Mouse (Mus musculus): ENCODE results near the gene Fblim1. TPM values are rescaled to one million over a fixed set of nuclear protein-coding genes. Genes with fewer than 3 reads are reported as not detected.

Gene Fblim1
- polyA plus RNA-seq (2015; fragmentation: Nextera tagmentation; extraction: Ambion mirVana), result 7.2 and 9.5 TPM in 2 replicates

GRCm38 (mm10) chr4:141605861-141606260, at the start of gene Fblim1:
TSS of gene Fblim1 (minus strand) at chr4:141606096.

GRCm38 (mm10) chr4:141623666-141624065, 17.8 kb upstream of the Fblim1 start, which contains the start of gene Slc25a34:
TSS of gene Slc25a34 (minus strand) at chr4:141623821.

GRCm38 (mm10) chr4:141618565-141619243, 12.8 kb upstream of the Fblim1 start, which contains the start of gene Tmem82:
TSS of gene Tmem82 (minus strand) at chr4:141618633.

GRCm38 (mm10) chr4:141538408-141539212, 67.3 kb downstream of the Fblim1 start, which contains the start of gene Spen:
TSS of gene Spen (minus strand) at chr4:141538597.

Other genes with a start within 250 kb of the Fblim1 start
- gene Fam131c, start 237.9 kb downstream of the Fblim1 start, polyA plus RNA-seq (2015; fragmentation: Nextera tagmentation; extraction: Ambion mirVana), result 0.17 TPM in 1 of 2 replicates, not detected in the other
- 0.69 and 1.3 TPM in 2 replicates for gene Clcnka, start 207.4 kb downstream of the Fblim1 start, polyA plus RNA-seq (2015; fragmentation: Nextera tagmentation; extraction: Ambion mirVana)
- gene Clcnkb, start 190.1 kb downstream of the Fblim1 start, polyA plus RNA-seq (2015; fragmentation: Nextera tagmentation; extraction: Ambion mirVana), result 0.06 TPM in 1 of 2 replicates, not detected in the other
- 66.3 and 81.8 TPM in 2 replicates for gene Hspb7, start 185.3 kb downstream of the Fblim1 start, polyA plus RNA-seq (2015; fragmentation: Nextera tagmentation; extraction: Ambion mirVana)
- gene Srarp, start 170.0 kb downstream of the Fblim1 start, polyA plus RNA-seq (2015; fragmentation: Nextera tagmentation; extraction: Ambion mirVana), result not detected in 2 replicates
- 15.5 and 16.1 TPM in 2 replicates for gene Zbtb17, start 161.4 kb downstream of the Fblim1 start, polyA plus RNA-seq (2015; fragmentation: Nextera tagmentation; extraction: Ambion mirVana)
- gene Spen, start 67.5 kb downstream of the Fblim1 start, polyA plus RNA-seq (2015; fragmentation: Nextera tagmentation; extraction: Ambion mirVana), result 2.7 and 3.3 TPM in 2 replicates
- 4.8 and 5.6 TPM in 2 replicates for gene Tmem82, start 12.5 kb upstream of the Fblim1 start, polyA plus RNA-seq (2015; fragmentation: Nextera tagmentation; extraction: Ambion mirVana)
- gene Slc25a34, start 17.7 kb upstream of the Fblim1 start, polyA plus RNA-seq (2015; fragmentation: Nextera tagmentation; extraction: Ambion mirVana), result 22.5 and 27.9 TPM in 2 replicates
- 4.0 and 4.2 TPM in 2 replicates for gene Plekhm2, start 58.8 kb upstream of the Fblim1 start, polyA plus RNA-seq (2015; fragmentation: Nextera tagmentation; extraction: Ambion mirVana)
- 2.4 TPM in 1 of 2 replicates, not detected in the other for gene Rsc1a1, start 79.5 kb upstream of the Fblim1 start, polyA plus RNA-seq (2015; fragmentation: Nextera tagmentation; extraction: Ambion mirVana)
- 14.3 and 15.1 TPM in 2 replicates for gene Ddi2, start 117.3 kb upstream of the Fblim1 start, polyA plus RNA-seq (2015; fragmentation: Nextera tagmentation; extraction: Ambion mirVana)
- 0.63 and 0.83 TPM in 2 replicates for gene Agmat, start 140.6 kb upstream of the Fblim1 start, polyA plus RNA-seq (2015; fragmentation: Nextera tagmentation; extraction: Ambion mirVana)
- gene Dnajc16, start 184.8 kb upstream of the Fblim1 start, polyA plus RNA-seq (2015; fragmentation: Nextera tagmentation; extraction: Ambion mirVana), result 2.2 and 2.5 TPM in 2 replicates
- gene Casp9, start 187.5 kb upstream of the Fblim1 start, polyA plus RNA-seq (2015; fragmentation: Nextera tagmentation; extraction: Ambion mirVana), result 6.4 and 6.7 TPM in 2 replicates
- not detected in 2 replicates for gene Cela2a, start 220.1 kb upstream of the Fblim1 start, polyA plus RNA-seq (2015; fragmentation: Nextera tagmentation; extraction: Ambion mirVana)
- gene Ctrc, start 240.3 kb upstream of the Fblim1 start, polyA plus RNA-seq (2015; fragmentation: Nextera tagmentation; extraction: Ambion mirVana), result not detected in 2 replicates

Data from skeletal muscle tissue, postnatal 0 days (tissue).